Mouse (Mus musculus): ENCODE measurements around the gene Bphl. TPM values are rescaled to one million over a fixed set of nuclear protein-coding genes. Genes with fewer than 3 reads are reported as not detected.

Gene Bphl
- polyA plus RNA-seq (2012; rRNA removed) = 70.8 and 75.3 TPM in 2 replicates

GRCm38 (mm10) chr13:34037172-34038055 is at the start of gene Bphl:
Gene Bphl (plus strand): TSS chr13:34037597.
- H3K27ac ChIP-seq (ENCODE audit: insufficient read depth, low read length) = peak within 1 kb of the TSS; percentile 77
- H3K27me3 ChIP-seq (ENCODE audit: control insufficient read depth, insufficient read depth, low read length) = no peaks in the 10 kb centered on the region
- DNase-seq = peak; percentile 94 to 95
- TF ChIP-seq POLR2A (IDR thresholded peaks at IDR 0.05; ENCODE audit: borderline replicate concordance, insufficient read depth, low read length) (peak; percentile 89), CTCF (IDR thresholded peaks at IDR 0.05; ENCODE audit: borderline replicate concordance, insufficient read depth, low read depth, low read length) (no peak)
- H3K4me3 ChIP-seq (replicated peaks; ENCODE audit: insufficient read depth, low read depth, low read length) = peak within 1 kb of the TSS; percentile 84
- WGBS = under 1% methylated on average over 37 of the region's 37 CpGs
- peaks cover 7% of the 10 kb centered on the region; the same call in 1 of the 2 replicates for H3K4me1 ChIP-seq (ENCODE audit: control insufficient read depth, insufficient read depth, low read length)

- Histone ChIP-seq H3K4me1 (ENCODE audit: control insufficient read depth, insufficient read depth, low read length) (no peaks in the 10 kb centered on the region), H3K27me3 (ENCODE audit: control insufficient read depth, insufficient read depth, low read length) (no peaks in the 10 kb centered on the region), H3K4me3 (replicated peaks; ENCODE audit: insufficient read depth, low read depth, low read length) (no peak overlapping the region), H3K27ac (ENCODE audit: insufficient read depth, low read length) (no peak overlapping the region)
- no peak for DNase-seq
- 84% methylated on average over 5 of the region's 5 CpGs for WGBS
- TF ChIP-seq POLR2A (IDR thresholded peaks at IDR 0.05; ENCODE audit: borderline replicate concordance, insufficient read depth, low read length) = no peak
- no peak for TF ChIP-seq CTCF (IDR thresholded peaks at IDR 0.05; ENCODE audit: borderline replicate concordance, insufficient read depth, low read depth, low read length)
Observed at GRCm38 (mm10) chr13:33989625-33990024, 47.8 kb upstream of the Bphl start.

GRCm38 (mm10) chr13:33995197-33995596 is 42.2 kb upstream of the Bphl start:
- no peaks in the 10 kb centered on the region for H3K4me1 ChIP-seq (ENCODE audit: control insufficient read depth, insufficient read depth, low read length)
- no peak overlapping the region for H3K27ac ChIP-seq (ENCODE audit: insufficient read depth, low read length)
- no peaks in the 10 kb centered on the region for H3K27me3 ChIP-seq (ENCODE audit: control insufficient read depth, insufficient read depth, low read length)
- H3K4me3 ChIP-seq (replicated peaks; ENCODE audit: insufficient read depth, low read depth, low read length) = no peak overlapping the region
- TF ChIP-seq CTCF (IDR thresholded peaks at IDR 0.05; ENCODE audit: borderline replicate concordance, insufficient read depth, low read depth, low read length) = peak; percentile 76
- no peak for TF ChIP-seq POLR2A (IDR thresholded peaks at IDR 0.05; ENCODE audit: borderline replicate concordance, insufficient read depth, low read length)
- DNase-seq = peak; percentile 63 to 66
- 24% methylated on average over 1 of the region's 1 CpGs for WGBS

GRCm38 (mm10) chr13:34002058-34003006 is 35.1 kb upstream of the Bphl start, which contains the start of the genes Ripk1 and Serpinb6a:
Gene Ripk1 (plus strand): TSS chr13:34002363.
Gene Serpinb6a (minus strand): TSS chr13:34002794.
- Histone ChIP-seq H3K4me1 (ENCODE audit: control insufficient read depth, insufficient read depth, low read length) (no peaks in the 10 kb centered on the region; the same call in 1 of the 2 replicates), H3K4me3 (replicated peaks; ENCODE audit: insufficient read depth, low read depth, low read length) (peak within 1 kb of the TSS; percentile 80), H3K27ac (ENCODE audit: insufficient read depth, low read length) (peak within 1 kb of the TSS; percentile 49), H3K27me3 (ENCODE audit: control insufficient read depth, insufficient read depth, low read length) (no peaks in the 10 kb centered on the region)
- WGBS = under 1% methylated on average over 91 of the region's 92 CpGs
- no peak; the same call in 1 of the 2 replicates for TF ChIP-seq POLR2A (IDR thresholded peaks at IDR 0.05; ENCODE audit: borderline replicate concordance, insufficient read depth, low read length)
- peak; percentile 34; the same call in 1 of the 2 replicates for TF ChIP-seq CTCF (IDR thresholded peaks at IDR 0.05; ENCODE audit: borderline replicate concordance, insufficient read depth, low read depth, low read length)
- DNase-seq = peak; percentile 89

- Histone ChIP-seq H3K27me3 (ENCODE audit: control insufficient read depth, insufficient read depth, low read length) (no peaks in the 10 kb centered on the region), H3K4me1 (ENCODE audit: control insufficient read depth, insufficient read depth, low read length) (no peaks in the 10 kb centered on the region; the same call in 1 of the 2 replicates), H3K4me3 (replicated peaks; ENCODE audit: insufficient read depth, low read depth, low read length) (peak overlapping the region; percentile 80), H3K27ac (ENCODE audit: insufficient read depth, low read length) (peak overlapping the region; percentile 46; the same call in 1 of the 2 replicates)
- no peak for DNase-seq
- TF ChIP-seq POLR2A (IDR thresholded peaks at IDR 0.05; ENCODE audit: borderline replicate concordance, insufficient read depth, low read length) (no peak), CTCF (IDR thresholded peaks at IDR 0.05; ENCODE audit: borderline replicate concordance, insufficient read depth, low read depth, low read length) (no peak)
- WGBS = 2% methylated on average over 5 of the region's 5 CpGs
Observed at GRCm38 (mm10) chr13:34003058-34003457, 34.3 kb upstream of the Bphl start.

GRCm38 (mm10) chr13:34007234-34007633 is 30.2 kb upstream of the Bphl start:
- 87% methylated on average over 2 of the region's 2 CpGs for WGBS
- Histone ChIP-seq H3K4me3 (replicated peaks; ENCODE audit: insufficient read depth, low read depth, low read length) (no peak overlapping the region), H3K27ac (ENCODE audit: insufficient read depth, low read length) (no peak overlapping the region), H3K4me1 (ENCODE audit: control insufficient read depth, insufficient read depth, low read length) (no peaks in the 10 kb centered on the region; the same call in 1 of the 2 replicates), H3K27me3 (ENCODE audit: control insufficient read depth, insufficient read depth, low read length) (no peaks in the 10 kb centered on the region)
- DNase-seq = no peak
- TF ChIP-seq CTCF (IDR thresholded peaks at IDR 0.05; ENCODE audit: borderline replicate concordance, insufficient read depth, low read depth, low read length) (no peak), POLR2A (IDR thresholded peaks at IDR 0.05; ENCODE audit: borderline replicate concordance, insufficient read depth, low read length) (no peak)

GRCm38 (mm10) chr13:34016927-34017569 is 20.3 kb upstream of the Bphl start:
- Histone ChIP-seq H3K27me3 (ENCODE audit: control insufficient read depth, insufficient read depth, low read length) (no peaks in the 10 kb centered on the region), H3K4me1 (ENCODE audit: control insufficient read depth, insufficient read depth, low read length) (peaks cover 9% of the 10 kb centered on the region), H3K27ac (ENCODE audit: insufficient read depth, low read length) (no peak overlapping the region), H3K4me3 (replicated peaks; ENCODE audit: insufficient read depth, low read depth, low read length) (no peak overlapping the region)
- no peak for TF ChIP-seq CTCF (IDR thresholded peaks at IDR 0.05; ENCODE audit: borderline replicate concordance, insufficient read depth, low read depth, low read length)
- TF ChIP-seq POLR2A (IDR thresholded peaks at IDR 0.05; ENCODE audit: borderline replicate concordance, insufficient read depth, low read length) = no peak
- 32% methylated on average over 9 of the region's 9 CpGs for WGBS
- peak in 1 of 2 experiments; percentile 63 for DNase-seq
